In genomic region chr2:152177806-152178170, GRCm38 (mm10) we compare ENCODE assay signal across 20 mouse cellular contexts. TPM values are rescaled to one million over a fixed set of nuclear protein-coding genes. Genes with fewer than 3 reads are reported as not detected.
DNase-seq lines count a peak whose midpoint lies in the region; ATAC-seq and TF ChIP-seq lines count a peak whose summit lies in the region.
"Had no signal": no experiment of that assay in that cellular context is flagged by ENCODE, and none has a peak within 500 bp of the region (broad histone marks: within the 10 kb centered on the region; RNA-seq: fewer than 3 reads in every experiment).

No protein-coding gene starts in this region.

- H3K36me3 ChIP-seq in forebrain, embryonic 10.5 days (replicated peaks), result no peaks in the 10 kb centered on the region
- H3K36me3 ChIP-seq in forebrain, embryonic 16.5 days (ENCODE audit: control insufficient read depth, insufficient read depth), result no peaks in the 10 kb centered on the region
- H3K36me3 ChIP-seq in heart, embryonic 15.5 days, result no peaks in the 10 kb centered on the region
- no peaks in the 10 kb centered on the region for H3K36me3 ChIP-seq in kidney, embryonic 16.5 days (ENCODE audit: insufficient read depth, low read length)
- H3K36me3 ChIP-seq in ES-E14 (ENCODE audit: control insufficient read depth, insufficient read depth, low read length, poor library complexity, severe bottlenecking), result peaks cover 12% of the 10 kb centered on the region; the same call in 1 of the 2 replicates
- H3K36me3 ChIP-seq: limb, embryonic 13.5 days; liver, embryonic 13.5 days; midbrain, embryonic 10.5 days had no signal

- in situ Hi-C loops in ES-E14 (cut with MboI; ENCODE audit: low sequenced_read_pairs in 2 of 2, unreplicated experiment in 2 of 2), result no loop called here

- WGBS in forebrain, embryonic 10.5 days, result 70% methylated on average over 6 of the region's 6 CpGs
- 70% methylated on average over 6 of the region's 6 CpGs for WGBS in forebrain, embryonic 16.5 days
- 68% methylated on average over 6 of the region's 6 CpGs for WGBS in heart, embryonic 15.5 days
- WGBS in kidney, embryonic 16.5 days, result 79% methylated on average over 6 of the region's 6 CpGs

- H3K9me3 ChIP-seq in forebrain, embryonic 10.5 days, result peaks cover 4% of the 10 kb centered on the region; the same call in 1 of the 2 replicates
- no peaks in the 10 kb centered on the region for H3K9me3 ChIP-seq in forebrain, embryonic 16.5 days (ENCODE audit: control insufficient read depth, low read length)
- no peaks in the 10 kb centered on the region for H3K9me3 ChIP-seq in heart, embryonic 15.5 days (replicated peaks)
- no peaks in the 10 kb centered on the region for H3K9me3 ChIP-seq in kidney, embryonic 16.5 days (ENCODE audit: low read length)
- no peaks in the 10 kb centered on the region for H3K9me3 ChIP-seq in ES-E14 (ENCODE audit: control insufficient read depth, insufficient read depth, low read depth, low read length)
- H3K9me3 ChIP-seq: limb, embryonic 13.5 days; liver, embryonic 13.5 days; midbrain, embryonic 10.5 days had no signal

- DNase-seq in forebrain, embryonic 10.5 days (ENCODE audit: extremely low spot score, low spot score), result no peak
- no peak for DNase-seq in heart, postnatal 36 days
- DNase-seq in kidney, adult 18-20 months, result no peak
- DNase-seq in ES-E14 (ENCODE audit: low read depth, low spot score), result no peak
- no peak for DNase-seq in right cerebral cortex, postnatal 10 days (ENCODE audit: low spot score in 2 of 2)
- DNase-seq: cerebellum, adult 11 months; cerebellum, postnatal 10 days; liver, embryonic 13.5 days; right cerebral cortex, postnatal 14 days; spleen, adult 18-20 months; thymus, adult 2 months had no signal

- intact Hi-C loops in heart, postnatal 36 days (cut with DNase I), result loop anchor here (1.0 to 2.0 kb wide), 2 partner anchors 27 to 35 kb away; partner anchors contain the start of gene Tcf15

- H3K4me1 ChIP-seq in forebrain, embryonic 10.5 days, result peaks cover 11% of the 10 kb centered on the region
- H3K4me1 ChIP-seq in forebrain, embryonic 16.5 days (replicated peaks; ENCODE audit: control insufficient read depth, insufficient read depth, low read length), result no peaks in the 10 kb centered on the region
- peaks cover 13% of the 10 kb centered on the region for H3K4me1 ChIP-seq in heart, embryonic 15.5 days (replicated peaks)
- H3K4me1 ChIP-seq in kidney, embryonic 16.5 days (ENCODE audit: insufficient read depth, low read length), result peaks cover 11% of the 10 kb centered on the region
- peaks cover 8 to 11% of the 10 kb centered on the region in 2 experiments for H3K4me1 ChIP-seq in ES-E14 (ENCODE audit: control insufficient read depth in 2 of 2, insufficient read depth in 2 of 2, low read length in 2 of 2, poor library complexity in 1 of 2)
- H3K4me1 ChIP-seq: liver, embryonic 13.5 days had no signal

- H3K9ac ChIP-seq in forebrain, embryonic 16.5 days (replicated peaks; ENCODE audit: low read depth, low read length), result no peak overlapping the region
- no peak overlapping the region for H3K9ac ChIP-seq in heart, embryonic 15.5 days
- H3K9ac ChIP-seq in kidney, embryonic 16.5 days (replicated peaks; ENCODE audit: low read length), result no peak overlapping the region
- peak overlapping the region; percentile 88 for H3K9ac ChIP-seq in ES-E14 (ENCODE audit: insufficient read depth, low read depth, low read length, poor library complexity, severe bottlenecking)
- H3K9ac ChIP-seq: limb, embryonic 13.5 days; liver, embryonic 13.5 days; lung, embryonic 14.5 days had no signal

- H3K4me3 ChIP-seq in forebrain, embryonic 10.5 days, result peak overlapping the region; percentile 36; the same call in 1 of the 2 replicates
- no peak overlapping the region for H3K4me3 ChIP-seq in forebrain, embryonic 16.5 days (replicated peaks; ENCODE audit: low read length)
- H3K4me3 ChIP-seq in heart, embryonic 15.5 days, result no peak overlapping the region
- no peak overlapping the region for H3K4me3 ChIP-seq in kidney, embryonic 16.5 days (ENCODE audit: low read length)
- H3K4me3 ChIP-seq in ES-E14 (ENCODE audit: insufficient read depth in 1 of 2, low read depth in 1 of 2, low read length in 2 of 2, poor library complexity in 1 of 2, severe bottlenecking in 1 of 2), result peak overlapping the region; percentile 62 to 81
- H3K4me3 ChIP-seq: limb, embryonic 13.5 days; liver, embryonic 13.5 days had no signal

- H3K27me3 ChIP-seq in forebrain, embryonic 10.5 days (ENCODE audit: poor library complexity, severe bottlenecking), result peaks cover 26% of the 10 kb centered on the region
- H3K27me3 ChIP-seq in forebrain, embryonic 16.5 days (replicated peaks; ENCODE audit: control insufficient read depth, insufficient read depth, low read length), result 0 out of 2 replicates have a peak, but pooled peaks cover 2% of the 10 kb centered on the region
- H3K27me3 ChIP-seq in heart, embryonic 15.5 days, result no peaks in the 10 kb centered on the region
- H3K27me3 ChIP-seq in kidney, embryonic 16.5 days (ENCODE audit: insufficient read depth, low read length), result no peaks in the 10 kb centered on the region

- no peak overlapping the region for H3K4me2 ChIP-seq in forebrain, embryonic 16.5 days (ENCODE audit: low read length)
- peak overlapping the region; percentile 46 for H3K4me2 ChIP-seq in heart, embryonic 15.5 days
- H3K4me2 ChIP-seq in kidney, embryonic 16.5 days (replicated peaks; ENCODE audit: low read depth, low read length), result no peak overlapping the region

- H3K27ac ChIP-seq in forebrain, embryonic 10.5 days, result no peak overlapping the region
- H3K27ac ChIP-seq in forebrain, embryonic 16.5 days (ENCODE audit: low read length), result no peak overlapping the region
- H3K27ac ChIP-seq in heart, embryonic 15.5 days, result 0 out of 2 replicates have a peak overlapping the region, but pooled peaks have one; percentile 40
- H3K27ac ChIP-seq in kidney, embryonic 16.5 days (ENCODE audit: low read length), result 0 out of 2 replicates have a peak overlapping the region, but pooled peaks have one; percentile 11
- peak overlapping the region; percentile 99 for H3K27ac ChIP-seq in ES-E14 (ENCODE audit: insufficient read depth, low read depth, low read length, poor library complexity, severe bottlenecking)
- H3K27ac ChIP-seq: limb, embryonic 13.5 days; liver, embryonic 13.5 days; macrophage had no signal

- ATAC-seq in forebrain, embryonic 16.5 days, result no peak
- ATAC-seq in heart, embryonic 15.5 days (replicated peaks; ENCODE audit: insufficient number of reproducible peaks, insufficient read depth, low FRiP score, low read depth), result no peak
- ATAC-seq in kidney, embryonic 16.5 days (ENCODE audit: low FRiP score, low TSS enrichment), result no peak

TF ChIP-seq in ES-E14, 5 proteins besides CTCF, POLR2A, EP300 and RAD21:
- TF ChIP-seq MAFK (IDR thresholded peaks at IDR 0.05; ENCODE audit: insufficient read depth, low read depth, low read length), result no peak
- no peak for TF ChIP-seq ZC3H11A (IDR thresholded peaks at IDR 0.05; ENCODE audit: borderline replicate concordance, low read depth, low read length)
- no peak for TF ChIP-seq ZNF384 (IDR thresholded peaks at IDR 0.05; ENCODE audit: low read depth, low read length)
- TF ChIP-seq CHD2 (IDR thresholded peaks at IDR 0.05; ENCODE audit: low read depth, low read length), result no peak
- TF ChIP-seq HCFC1 (IDR thresholded peaks at IDR 0.05; ENCODE audit: borderline replicate concordance, insufficient read depth, low read length), result no peak

RNA-seq across cellular contexts. Expression of gene Tcf15, which starts 34.4 kb away (rescaled TPM):
- polyA plus RNA-seq in forebrain, embryonic 10.5 days (2016; fragmentation: Nextera tagmentation; extraction: Ambion mirVana), result 4.0 and 4.1 TPM in 2 replicates
- 1.3 and 1.5 TPM in 2 replicates for polyA plus RNA-seq in forebrain, embryonic 16.5 days (2015; fragmentation: Nextera tagmentation; extraction: Ambion mirVana)
- 14.1 and 14.3 TPM in 2 replicates for polyA plus RNA-seq in heart, embryonic 15.5 days (2015; fragmentation: Nextera tagmentation; extraction: Ambion mirVana)
- 10 to 100 TPM; 39.7 to 50.1 TPM for total RNA-seq in heart, postnatal 36 days (2021)
- 10.0 and 10.4 TPM in 2 replicates for polyA plus RNA-seq in kidney, embryonic 16.5 days (2015; fragmentation: Nextera tagmentation; extraction: Ambion mirVana)
- total RNA-seq in ES-E14 (2012; rRNA removed), result 22.4 and 54.6 TPM in 2 replicates
- total RNA-seq: MEL; monocyte, adult 5-6 weeks had no signal
- polyA plus RNA-seq: macrophage had no signal

RNA-seq across cellular contexts. Expression of gene Csnk2a1, which starts 48.9 kb away (rescaled TPM):
- polyA plus RNA-seq in forebrain, embryonic 10.5 days (2016; fragmentation: Nextera tagmentation; extraction: Ambion mirVana), result 77.6 and 91.0 TPM in 2 replicates
- polyA plus RNA-seq in forebrain, embryonic 16.5 days (2015; fragmentation: Nextera tagmentation; extraction: Ambion mirVana), result 123 and 137 TPM in 2 replicates
- polyA plus RNA-seq in heart, embryonic 15.5 days (2015; fragmentation: Nextera tagmentation; extraction: Ambion mirVana), result 57.9 and 74.6 TPM in 2 replicates
- 100 to 1,000 TPM in 1 of 2 experiments, 10 to 100 TPM in 1; 92.1 to 101 TPM for total RNA-seq in heart, postnatal 36 days (2021)
- polyA plus RNA-seq in kidney, embryonic 16.5 days (2015; fragmentation: Nextera tagmentation; extraction: Ambion mirVana), result 90.5 and 95.1 TPM in 2 replicates
- total RNA-seq in ES-E14 (2012; rRNA removed), result 116 and 134 TPM in 2 replicates

Comparison
In these comparisons a context has a peak if more than half of its experiments do, and no peak if none do; other contexts are left out.
1. H3K4me3 ChIP-seq: peak in forebrain, embryonic 10.5 days (single experiment) and ES-E14 (2 of 2); none in forebrain, embryonic 16.5 days (single experiment), heart, embryonic 15.5 days (single experiment) and kidney, embryonic 16.5 days (single experiment).
2. H3K27ac ChIP-seq: peak in heart, embryonic 15.5 days (single experiment), kidney, embryonic 16.5 days (single experiment) and ES-E14 (single experiment); none in forebrain, embryonic 10.5 days (single experiment) and forebrain, embryonic 16.5 days (single experiment).